Mouse (Mus musculus) erythroid progenitor cell, adult 5-6 weeks (primary cell): ENCODE results near the gene Zbtb16. TPM values are rescaled to one million over a fixed set of nuclear protein-coding genes. Genes with fewer than 3 reads are reported as not detected.

Experiments
- total RNA-seq, 2 experiments: library from RNA; stranded (forward) in 1 of 2; stranded (reverse) in 1 of 2; fragments of 150-400 nt in 1 of 2; fragments of 186-747, 209-891 nt in 1 of 2; gene quantifications; 2 replicates each; pipeline versions ENCODE4 v1.2.3 to v1.2.4; 2015 to 2017; ENCODE audit warnings: low replicate concordance in 2 of 2

Gene Zbtb16
- total RNA-seq, 2 experiments from 2014 or later, result under 0.01 to 0.76 TPM

Other genes with a start within 250 kb of the Zbtb16 start
- 14.3 TPM in 1 of 2 replicates, not detected in the other for gene Nnmt, start 231.1 kb downstream of the Zbtb16 start, total RNA-seq (2015; ENCODE audit: low replicate concordance)
- gene Nnmt, start 231.1 kb downstream of the Zbtb16 start, total RNA-seq (2017; ENCODE audit: low replicate concordance), result not detected in 2 replicates
- not detected in 2 replicates for gene Htr3a, start 74.9 kb upstream of the Zbtb16 start, total RNA-seq (2015; ENCODE audit: low replicate concordance)
- gene Htr3a, start 74.9 kb upstream of the Zbtb16 start, total RNA-seq (2017; ENCODE audit: low replicate concordance), result not detected in 2 replicates
- gene Htr3b, start 128.8 kb upstream of the Zbtb16 start, total RNA-seq (2015; ENCODE audit: low replicate concordance), result not detected in 2 replicates
- gene Htr3b, start 128.8 kb upstream of the Zbtb16 start, total RNA-seq (2017; ENCODE audit: low replicate concordance), result not detected in 2 replicates
- 1.8 and 11.3 TPM in 2 replicates for gene Usp28, start 149.2 kb upstream of the Zbtb16 start, total RNA-seq (2015; ENCODE audit: low replicate concordance)
- gene Usp28, start 149.2 kb upstream of the Zbtb16 start, total RNA-seq (2017; ENCODE audit: low replicate concordance), result 0.76 and 0.90 TPM in 2 replicates
- gene Zw10, start 219.4 kb upstream of the Zbtb16 start, total RNA-seq (2015; ENCODE audit: low replicate concordance), result 71.0 and 75.0 TPM in 2 replicates
- gene Zw10, start 219.4 kb upstream of the Zbtb16 start, total RNA-seq (2017; ENCODE audit: low replicate concordance), result 70.2 and 90.1 TPM in 2 replicates
- gene Tmprss5, start 245.0 kb upstream of the Zbtb16 start, total RNA-seq (2015; ENCODE audit: low replicate concordance), result not detected in 2 replicates
- not detected in 2 replicates for gene Tmprss5, start 245.0 kb upstream of the Zbtb16 start, total RNA-seq (2017; ENCODE audit: low replicate concordance)